Mouse (Mus musculus) limb, embryonic 11.5 days (tissue): ENCODE measurements around the gene Polk. TPM values are rescaled to one million over a fixed set of nuclear protein-coding genes. Genes with fewer than 3 reads are reported as not detected.

Experiments
- ATAC-seq: fragments of 200-750 bp; cut with Nextera tagmentation; 2 replicates; pipeline ENCODE4 v1.8.0; 2017; ENCODE audit warnings: low read depth; ENCODE audit not compliant: insufficient number of reproducible peaks, low FRiP score, low TSS enrichment
- DNase-seq: peaks from one replicate; pipeline ENCODE4 v3.0.0-alpha.2; 2015; ENCODE audit warnings: low spot score
- H3K27ac ChIP-seq: fragments of 300-500 bp; sonication (generic); replicated peaks from 2 replicates; pipeline ENCODE4 v1.5.1; 2014; ENCODE audit warnings: low read depth, mild to moderate bottlenecking, low read length
- H3K27me3 ChIP-seq: fragments of 300-500 bp; sonication (generic); 2 replicates; pipeline ENCODE4 v1.6.1; 2014; ENCODE audit warnings: mild to moderate bottlenecking, low read length, mixed read lengths; ENCODE audit not compliant: control insufficient read depth, insufficient read depth
- H3K36me3 ChIP-seq: fragments of 300-500 bp; sonication (generic); 2 replicates; pipeline ENCODE4 v1.6.1; 2014; ENCODE audit warnings: mild to moderate bottlenecking, low read length, moderate library complexity, mixed read lengths; ENCODE audit not compliant: control insufficient read depth, insufficient read depth
- H3K4me1 ChIP-seq: fragments of 300-500 bp; sonication (generic); 2 replicates; pipeline ENCODE4 v1.6.1; 2014; ENCODE audit warnings: low read length, mixed read lengths; ENCODE audit not compliant: control insufficient read depth, insufficient read depth
- H3K4me2 ChIP-seq: fragments of 300-500 bp; sonication (generic); 2 replicates; pipeline ENCODE4 v1.6.1; 2014; ENCODE audit warnings: low read depth, mild to moderate bottlenecking, moderate library complexity; ENCODE audit not compliant: severe bottlenecking
- H3K4me3 ChIP-seq: fragments of 300-500 bp; sonication (generic); 2 replicates; pipeline ENCODE4 v1.5.1; 2014; ENCODE audit warnings: low read depth, low read length
- H3K9ac ChIP-seq: fragments of 300-500 bp; sonication (generic); 2 replicates; pipeline ENCODE4 v1.6.1; 2014; ENCODE audit warnings: mild to moderate bottlenecking, low read length
- H3K9me3 ChIP-seq: fragments of 300-500 bp; sonication (generic); 2 replicates; pipeline ENCODE4 v1.6.1; 2016; ENCODE audit warnings: low read length; ENCODE audit not compliant: control insufficient read depth
- WGBS: fragments of 180-500 bp; shearing (Covaris S2); extraction: QIAGEN DNeasy Blood & Tissue Kit; methylation state at CpG from one replicate; pipeline ENCODE4 v1.1.7; 2014; 5-methylcytosine and 5-hydroxymethylcytosine counted together
- polyA plus RNA-seq: library from polyadenylated mRNA; unstranded; fragments of >200 nt; fragmentation: Nextera tagmentation; extraction: Ambion mirVana; gene quantifications from 2 replicates; pipeline ENCODE4 v1.2.1, GENCODE M21; 2014

Gene Polk
- polyA plus RNA-seq, 1 experiment from 2014 or later: 8.9 TPM

- Histone ChIP-seq H3K4me1 (0 out of 2 replicates have a peak, but pooled peaks cover 1% of the 10 kb centered on the region), H3K9me3 (no peaks in the 10 kb centered on the region), H3K4me3 (no peak overlapping the region), H3K27ac (no peak overlapping the region), H3K36me3 (no peaks in the 10 kb centered on the region), H3K4me2 (no peak overlapping the region), H3K27me3 (no peaks in the 10 kb centered on the region), H3K9ac (no peak overlapping the region)
- 87% methylated on average over 3 of the region's 3 CpGs for WGBS
- ATAC-seq (no peak), DNase-seq (no peak)
These were observed 21.1 kb downstream of the Polk start for GRCm38 (mm10) chr13:96521294-96521693.

GRCm38 (mm10) chr13:96517335-96517734 is 25.0 kb downstream of the Polk start:
- 90% methylated on average over 2 of the region's 2 CpGs for WGBS
- DNase-seq: no peak

GRCm38 (mm10) chr13:96516249-96516648 is 26.1 kb downstream of the Polk start:
- no peak overlapping the region for H3K4me3 ChIP-seq
- 0 out of 2 replicates have a peak, but pooled peaks cover 6% of the 10 kb centered on the region for H3K4me1 ChIP-seq
- DNase-seq: no peak
- H3K27me3 ChIP-seq: no peaks in the 10 kb centered on the region
- no peak for ATAC-seq
- no peaks in the 10 kb centered on the region for H3K9me3 ChIP-seq
- H3K9ac ChIP-seq: no peak overlapping the region
- no peak overlapping the region for H3K27ac ChIP-seq
- no peak overlapping the region for H3K4me2 ChIP-seq
- H3K36me3 ChIP-seq: no peaks in the 10 kb centered on the region
- WGBS: 89% methylated on average over 9 of the region's 9 CpGs

More at GRCm38 (mm10) chr13:96517335-96517734, 25.0 kb downstream of the Polk start:
- H3K27ac ChIP-seq: no peak overlapping the region
- ATAC-seq: no peak
- no peaks in the 10 kb centered on the region for H3K9me3 ChIP-seq
- H3K4me3 ChIP-seq: no peak overlapping the region
- H3K27me3 ChIP-seq: no peaks in the 10 kb centered on the region
- H3K4me2 ChIP-seq: no peak overlapping the region
- no peaks in the 10 kb centered on the region for H3K36me3 ChIP-seq
- no peak overlapping the region for H3K9ac ChIP-seq
- H3K4me1 ChIP-seq: 0 out of 2 replicates have a peak, but pooled peaks cover 2% of the 10 kb centered on the region

GRCm38 (mm10) chr13:96514154-96514942 is 28.0 kb downstream of the Polk start:
- H3K4me3 ChIP-seq: no peak overlapping the region
- no peaks in the 10 kb centered on the region for H3K27me3 ChIP-seq
- ATAC-seq (no peak), DNase-seq (no peak)
- 0 out of 2 replicates have a peak, but pooled peaks cover 6% of the 10 kb centered on the region for H3K4me1 ChIP-seq
- H3K27ac ChIP-seq: no peak overlapping the region
- no peak overlapping the region for H3K9ac ChIP-seq
- WGBS: 84% methylated on average over 5 of the region's 5 CpGs
- no peak overlapping the region for H3K4me2 ChIP-seq
- H3K36me3 ChIP-seq: no peaks in the 10 kb centered on the region
- no peaks in the 10 kb centered on the region for H3K9me3 ChIP-seq

GRCm38 (mm10) chr13:96511893-96512292 is 30.5 kb downstream of the Polk start:
- ATAC-seq (no peak), DNase-seq (no peak)
- Histone ChIP-seq H3K4me3 (no peak overlapping the region), H3K27me3 (no peaks in the 10 kb centered on the region), H3K4me1 (0 out of 2 replicates have a peak, but pooled peaks cover 6% of the 10 kb centered on the region), H3K4me2 (no peak overlapping the region), H3K9me3 (no peaks in the 10 kb centered on the region), H3K27ac (no peak overlapping the region), H3K36me3 (no peaks in the 10 kb centered on the region), H3K9ac (no peak overlapping the region)
- 50% methylated on average over 5 of the region's 5 CpGs for WGBS

- no peak overlapping the region for H3K9ac ChIP-seq
- H3K27me3 ChIP-seq: no peaks in the 10 kb centered on the region
- 0 out of 2 replicates have a peak, but pooled peaks cover 4% of the 10 kb centered on the region for H3K4me1 ChIP-seq
- 81% methylated on average over 1 of the region's 1 CpGs for WGBS
- no peak overlapping the region for H3K4me2 ChIP-seq
- H3K9me3 ChIP-seq: no peaks in the 10 kb centered on the region
- DNase-seq (no peak), ATAC-seq (no peak)
- no peak overlapping the region for H3K4me3 ChIP-seq
- H3K36me3 ChIP-seq: no peaks in the 10 kb centered on the region
- no peak overlapping the region for H3K27ac ChIP-seq
These were observed 31.1 kb downstream of the Polk start for GRCm38 (mm10) chr13:96511262-96511661.

- Histone ChIP-seq H3K4me1 (0 out of 2 replicates have a peak, but pooled peaks cover 4% of the 10 kb centered on the region), H3K9me3 (no peaks in the 10 kb centered on the region), H3K4me3 (no peak overlapping the region), H3K36me3 (no peaks in the 10 kb centered on the region), H3K27ac (no peak overlapping the region), H3K9ac (no peak overlapping the region), H3K4me2 (no peak overlapping the region), H3K27me3 (no peaks in the 10 kb centered on the region)
- 78% methylated on average over 13 of the region's 13 CpGs for WGBS
- no peak for DNase-seq
- no peak for ATAC-seq
These were observed 31.7 kb downstream of the Polk start for GRCm38 (mm10) chr13:96510635-96511034.

- Histone ChIP-seq H3K4me3 (no peak overlapping the region), H3K27ac (no peak overlapping the region), H3K9ac (no peak overlapping the region), H3K27me3 (no peaks in the 10 kb centered on the region), H3K36me3 (no peaks in the 10 kb centered on the region), H3K4me1 (0 out of 2 replicates have a peak, but pooled peaks cover 4% of the 10 kb centered on the region), H3K9me3 (no peaks in the 10 kb centered on the region), H3K4me2 (no peak overlapping the region)
- ATAC-seq (no peak), DNase-seq (no peak)
- 86% methylated on average over 4 of the region's 4 CpGs for WGBS
These were observed 34.8 kb downstream of the Polk start for GRCm38 (mm10) chr13:96507541-96507940.
